Mouse (Mus musculus): ENCODE data around the gene Ube3b. TPM values are rescaled to one million over a fixed set of nuclear protein-coding genes. Genes with fewer than 3 reads are reported as not detected.

Ube3b gene
- polyA plus RNA-seq, 1 experiment from 2014 or later, result 36.4 TPM

- Histone ChIP-seq H3K27ac (ENCODE audit: low read length) (peak overlapping the region; percentile 97), H3K4me1 (ENCODE audit: control insufficient read depth, insufficient read depth, low read length) (peaks cover 82% of the 10 kb centered on the region), H3K9ac (ENCODE audit: low read depth, low read length) (peak overlapping the region; percentile 62), H3K4me3 (ENCODE audit: low read length) (no peak overlapping the region), H3K9me3 (ENCODE audit: control insufficient read depth, low read length) (no peaks in the 10 kb centered on the region), H3K4me2 (ENCODE audit: low read depth, low read length) (peak overlapping the region; percentile 37), H3K27me3 (replicated peaks; ENCODE audit: control insufficient read depth, insufficient read depth, low read length) (no peaks in the 10 kb centered on the region), H3K36me3 (ENCODE audit: control insufficient read depth, insufficient read depth, low read length) (peaks cover 11% of the 10 kb centered on the region)
- peak; percentile 65 for ATAC-seq
- WGBS, result 23% methylated on average over 11 of the region's 11 CpGs
Measured at GRCm38 (mm10) chr5:114372565-114372964, 7.8 kb upstream of the Ube3b start.

DNA sequence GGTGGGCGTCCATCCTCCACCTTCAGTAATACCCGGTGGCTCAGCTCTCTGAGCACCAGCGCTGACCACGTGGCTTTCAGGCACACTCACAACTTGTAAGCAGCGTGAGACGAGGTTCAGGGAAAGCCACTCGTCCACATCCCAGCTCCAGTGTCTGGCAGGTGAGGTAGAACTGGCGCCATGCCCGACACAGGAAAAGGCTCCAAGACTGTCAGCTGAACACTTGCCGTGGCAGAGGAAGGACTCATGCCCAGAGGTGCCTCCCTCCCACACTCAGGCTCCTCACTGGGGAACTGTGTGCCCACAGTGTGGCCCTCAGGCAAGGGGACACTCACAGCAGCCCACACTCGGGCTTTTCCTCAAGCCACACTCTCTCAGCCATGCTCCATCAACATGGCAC is 7.2 kb upstream of the Ube3b start:
- H3K27ac ChIP-seq (ENCODE audit: low read length), result peak overlapping the region; percentile 97
- peaks cover 88% of the 10 kb centered on the region for H3K4me1 ChIP-seq (ENCODE audit: control insufficient read depth, insufficient read depth, low read length)
- H3K4me3 ChIP-seq (ENCODE audit: low read length), result no peak overlapping the region
- peaks cover 7% of the 10 kb centered on the region for H3K36me3 ChIP-seq (ENCODE audit: control insufficient read depth, insufficient read depth, low read length)
- no peak overlapping the region for H3K4me2 ChIP-seq (ENCODE audit: low read depth, low read length)
- ATAC-seq, result no peak
- WGBS, result 70% methylated on average over 11 of the region's 11 CpGs
- H3K9me3 ChIP-seq (ENCODE audit: control insufficient read depth, low read length), result no peaks in the 10 kb centered on the region
- H3K27me3 ChIP-seq (replicated peaks; ENCODE audit: control insufficient read depth, insufficient read depth, low read length), result no peaks in the 10 kb centered on the region
- peak overlapping the region; percentile 62 for H3K9ac ChIP-seq (ENCODE audit: low read depth, low read length)

DNA sequence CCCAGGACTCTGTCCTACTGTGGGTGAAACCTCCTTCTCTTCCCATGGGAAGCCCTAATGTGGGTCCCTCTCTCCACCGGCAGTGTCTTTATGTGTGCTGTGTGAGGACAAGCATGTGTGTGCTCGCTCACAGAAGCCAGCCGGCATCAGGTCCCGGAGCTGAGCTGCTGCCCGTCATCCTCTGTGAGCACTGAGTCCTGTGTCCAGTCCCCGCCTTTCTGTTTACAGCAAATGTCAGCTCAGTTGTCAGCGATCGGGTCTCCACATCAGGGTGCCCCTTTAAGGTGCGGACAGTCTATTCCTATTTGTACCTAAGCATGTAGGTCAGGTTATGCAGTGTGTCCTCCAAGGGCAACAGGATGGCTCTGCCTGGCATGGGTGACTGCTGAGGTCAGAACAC is 6.8 kb upstream of the Ube3b start:
- H3K9ac ChIP-seq (ENCODE audit: low read depth, low read length), result peak overlapping the region; percentile 62; the same call in 1 of the 2 replicates
- H3K9me3 ChIP-seq (ENCODE audit: control insufficient read depth, low read length), result no peaks in the 10 kb centered on the region

DNA sequence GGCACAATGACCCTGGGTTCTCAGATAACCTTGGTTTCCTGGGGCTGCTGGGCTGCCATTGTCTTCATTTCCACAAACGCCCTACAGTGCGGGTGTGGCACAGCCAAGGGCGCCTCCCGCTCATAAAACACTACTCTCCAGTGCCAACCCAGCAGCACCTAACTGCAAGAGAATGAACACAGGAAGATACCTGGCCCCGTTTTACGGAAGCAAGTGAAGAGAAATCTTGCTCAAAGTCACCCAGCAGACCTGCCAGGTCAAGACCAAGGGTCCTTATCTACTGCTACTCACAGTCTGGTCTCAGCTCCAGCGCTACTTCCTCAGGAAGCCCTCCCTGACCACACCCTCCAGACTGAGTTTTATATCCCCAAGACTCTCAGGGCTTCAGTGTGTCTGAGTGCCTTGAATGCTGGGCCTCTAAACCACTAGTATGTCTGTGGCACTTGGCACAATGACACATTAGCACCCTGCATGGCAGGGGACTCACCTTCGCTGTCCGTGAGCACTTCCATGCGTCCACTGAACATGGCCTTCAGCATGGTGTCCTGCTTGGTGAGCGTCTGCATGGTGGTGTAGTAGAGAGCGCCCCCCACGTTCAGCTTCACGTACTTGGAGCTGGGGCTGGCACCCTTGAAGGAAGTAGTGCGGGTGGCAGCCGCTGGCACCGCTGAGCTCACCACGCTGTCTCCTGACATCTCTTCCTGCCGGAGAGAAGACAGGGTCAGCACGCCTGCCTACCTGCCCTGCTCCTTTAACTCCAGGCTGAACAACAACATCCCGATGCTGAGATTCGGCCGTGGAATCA is 5.8 kb upstream of the Ube3b start:
- no peaks in the 10 kb centered on the region for H3K27me3 ChIP-seq (replicated peaks; ENCODE audit: control insufficient read depth, insufficient read depth, low read length)
- peak overlapping the region; percentile 97 for H3K27ac ChIP-seq (ENCODE audit: low read length)
- peaks cover 7% of the 10 kb centered on the region for H3K36me3 ChIP-seq (ENCODE audit: control insufficient read depth, insufficient read depth, low read length)
- H3K9me3 ChIP-seq (ENCODE audit: control insufficient read depth, low read length), result no peaks in the 10 kb centered on the region
- peak overlapping the region; percentile 21; the same call in 1 of the 2 replicates for H3K4me2 ChIP-seq (ENCODE audit: low read depth, low read length)
- H3K9ac ChIP-seq (ENCODE audit: low read depth, low read length), result peak overlapping the region; percentile 62
- H3K4me3 ChIP-seq (ENCODE audit: low read length), result no peak overlapping the region
- H3K4me1 ChIP-seq (ENCODE audit: control insufficient read depth, insufficient read depth, low read length), result peaks cover 96% of the 10 kb centered on the region
- peak; percentile 21 for ATAC-seq
- WGBS, result 77% methylated on average over 23 of the region's 23 CpGs

More for the DNA sequence above, 6.8 kb upstream of the Ube3b start:
- Histone ChIP-seq H3K27ac (ENCODE audit: low read length) (peak overlapping the region; percentile 97), H3K4me2 (ENCODE audit: low read depth, low read length) (no peak overlapping the region), H3K36me3 (ENCODE audit: control insufficient read depth, insufficient read depth, low read length) (peaks cover 7% of the 10 kb centered on the region), H3K4me3 (ENCODE audit: low read length) (no peak overlapping the region), H3K27me3 (replicated peaks; ENCODE audit: control insufficient read depth, insufficient read depth, low read length) (no peaks in the 10 kb centered on the region), H3K4me1 (ENCODE audit: control insufficient read depth, insufficient read depth, low read length) (peaks cover 92% of the 10 kb centered on the region)
- no peak for ATAC-seq
- 81% methylated on average over 9 of the region's 9 CpGs for WGBS

- peak overlapping the region; percentile 92 for H3K27ac ChIP-seq (ENCODE audit: low read length)
- peak overlapping the region; percentile 85 for H3K4me2 ChIP-seq (ENCODE audit: low read depth, low read length)
- ATAC-seq, result no peak
- no peaks in the 10 kb centered on the region for H3K9me3 ChIP-seq (ENCODE audit: control insufficient read depth, low read length)
- peaks cover 69% of the 10 kb centered on the region for H3K4me1 ChIP-seq (ENCODE audit: control insufficient read depth, insufficient read depth, low read length)
- peaks cover under 1% of the 10 kb centered on the region; the same call in 1 of the 2 replicates for H3K36me3 ChIP-seq (ENCODE audit: control insufficient read depth, insufficient read depth, low read length)
- peak overlapping the region; percentile 98 for H3K9ac ChIP-seq (ENCODE audit: low read depth, low read length)
- WGBS, result 47% methylated on average over 10 of the region's 10 CpGs
- H3K4me3 ChIP-seq (ENCODE audit: low read length), result peak overlapping the region; percentile 90
- no peaks in the 10 kb centered on the region for H3K27me3 ChIP-seq (replicated peaks; ENCODE audit: control insufficient read depth, insufficient read depth, low read length)
Measured at GRCm38 (mm10) chr5:114378177-114378920, 2.1 kb upstream of the Ube3b start.

GRCm38 (mm10) chr5:114378936-114379335 is 1.5 kb upstream of the Ube3b start:
- Histone ChIP-seq H3K4me2 (ENCODE audit: low read depth, low read length) (peak overlapping the region; percentile 85), H3K27ac (ENCODE audit: low read length) (peak overlapping the region; percentile 92), H3K4me1 (ENCODE audit: control insufficient read depth, insufficient read depth, low read length) (peaks cover 63% of the 10 kb centered on the region), H3K9ac (ENCODE audit: low read depth, low read length) (peak overlapping the region; percentile 98), H3K4me3 (ENCODE audit: low read length) (peak overlapping the region; percentile 90), H3K9me3 (ENCODE audit: control insufficient read depth, low read length) (no peaks in the 10 kb centered on the region), H3K27me3 (replicated peaks; ENCODE audit: control insufficient read depth, insufficient read depth, low read length) (no peaks in the 10 kb centered on the region), H3K36me3 (ENCODE audit: control insufficient read depth, insufficient read depth, low read length) (no peaks in the 10 kb centered on the region; the same call in 1 of the 2 replicates)
- no peak for ATAC-seq
- 34% methylated on average over 6 of the region's 6 CpGs for WGBS

GRCm38 (mm10) chr5:114379763-114380162 is 644 bp upstream of the Ube3b start:
- H3K27ac ChIP-seq (ENCODE audit: low read length), result peak overlapping the region; percentile 92
- peak overlapping the region; percentile 85 for H3K4me2 ChIP-seq (ENCODE audit: low read depth, low read length)
- no peaks in the 10 kb centered on the region for H3K9me3 ChIP-seq (ENCODE audit: control insufficient read depth, low read length)
- 1% methylated on average over 20 of the region's 20 CpGs for WGBS
- peak overlapping the region; percentile 90 for H3K4me3 ChIP-seq (ENCODE audit: low read length)
- peak; percentile 27 for ATAC-seq
- H3K9ac ChIP-seq (ENCODE audit: low read depth, low read length), result peak overlapping the region; percentile 98
- H3K36me3 ChIP-seq (ENCODE audit: control insufficient read depth, insufficient read depth, low read length), result no peaks in the 10 kb centered on the region; the same call in 1 of the 2 replicates
- no peaks in the 10 kb centered on the region for H3K27me3 ChIP-seq (replicated peaks; ENCODE audit: control insufficient read depth, insufficient read depth, low read length)
- peaks cover 54% of the 10 kb centered on the region for H3K4me1 ChIP-seq (ENCODE audit: control insufficient read depth, insufficient read depth, low read length)

- H3K4me3 ChIP-seq (ENCODE audit: low read length), result peak overlapping the region; percentile 90
- H3K4me1 ChIP-seq (ENCODE audit: control insufficient read depth, insufficient read depth, low read length), result peaks cover 42% of the 10 kb centered on the region
- peak overlapping the region; percentile 98 for H3K9ac ChIP-seq (ENCODE audit: low read depth, low read length)
- 0 out of 2 replicates have a peak, but pooled peaks cover 1% of the 10 kb centered on the region for H3K36me3 ChIP-seq (ENCODE audit: control insufficient read depth, insufficient read depth, low read length)
- H3K4me2 ChIP-seq (ENCODE audit: low read depth, low read length), result peak overlapping the region; percentile 73
- WGBS, result 1% methylated on average over 18 of the region's 18 CpGs
- no peaks in the 10 kb centered on the region for H3K9me3 ChIP-seq (ENCODE audit: control insufficient read depth, low read length)
- peak; percentile 29 for ATAC-seq
- H3K27me3 ChIP-seq (replicated peaks; ENCODE audit: control insufficient read depth, insufficient read depth, low read length), result no peaks in the 10 kb centered on the region
- H3K27ac ChIP-seq (ENCODE audit: low read length), result peak overlapping the region; percentile 92
Measured at GRCm38 (mm10) chr5:114381013-114381351, 575 bp downstream of the Ube3b start.

GRCm38 (mm10) chr5:114383184-114383904 is 2.9 kb downstream of the Ube3b start:
- 79% methylated on average over 9 of the region's 9 CpGs for WGBS
- no peak for ATAC-seq
- H3K27me3 ChIP-seq (replicated peaks; ENCODE audit: control insufficient read depth, insufficient read depth, low read length), result no peaks in the 10 kb centered on the region

More at GRCm38 (mm10) chr5:114383184-114383904, 2.9 kb downstream of the Ube3b start:
- no peaks in the 10 kb centered on the region for H3K9me3 ChIP-seq (ENCODE audit: control insufficient read depth, low read length)
- no peak overlapping the region for H3K4me3 ChIP-seq (ENCODE audit: low read length)
- no peak overlapping the region for H3K4me2 ChIP-seq (ENCODE audit: low read depth, low read length)
- H3K27ac ChIP-seq (ENCODE audit: low read length), result no peak overlapping the region
- peaks cover 20% of the 10 kb centered on the region for H3K4me1 ChIP-seq (ENCODE audit: control insufficient read depth, insufficient read depth, low read length)
- no peak overlapping the region for H3K9ac ChIP-seq (ENCODE audit: low read depth, low read length)
- H3K36me3 ChIP-seq (ENCODE audit: control insufficient read depth, insufficient read depth, low read length), result peaks cover 16% of the 10 kb centered on the region; the same call in 1 of the 2 replicates

Measured in intestine, embryonic 16.5 days (tissue).